Comparison of ENCODE assay signal across 14 mouse cellular contexts in the genomic region with DNA sequence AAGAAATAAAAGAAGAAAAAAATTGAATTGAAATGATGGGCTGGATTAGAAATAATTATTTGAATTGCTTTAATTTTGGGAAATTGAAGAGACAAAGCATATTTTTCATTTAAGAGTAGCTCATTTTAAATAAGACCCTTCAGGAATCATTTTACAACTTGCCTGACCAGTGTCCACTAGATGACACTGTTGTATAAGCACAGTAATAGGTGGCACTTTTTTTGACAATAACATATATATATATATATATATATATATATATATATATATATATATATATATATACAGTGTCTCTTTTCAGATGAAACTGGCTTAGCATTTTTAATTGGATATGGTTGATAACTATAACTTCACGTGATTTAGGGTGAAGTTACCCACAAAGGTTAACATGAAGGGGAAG.
DNase-seq lines count a peak whose midpoint lies in the region; ATAC-seq and TF ChIP-seq lines count a peak whose summit lies in the region.
"Had no signal": no experiment of that assay in that cellular context is flagged by ENCODE, and none has a peak within 500 bp of the region (broad histone marks: within the 10 kb centered on the region; RNA-seq: fewer than 3 reads in every experiment).

No protein-coding gene starts in this region.

- H3K4me3 ChIP-seq in embryonic facial prominence, embryonic 11.5 days (ENCODE audit: low read depth, low read length) = no peak overlapping the region
- no peak overlapping the region for H3K4me3 ChIP-seq in embryonic facial prominence, embryonic 10.5 days
- no peak overlapping the region for H3K4me3 ChIP-seq in left cerebral cortex, adult 2 months
- H3K4me3 ChIP-seq: embryonic facial prominence, embryonic 13.5 days; hindbrain, embryonic 10.5 days had no signal

- 67% methylated on average over 1 of the region's 1 CpGs for WGBS in embryonic facial prominence, embryonic 11.5 days
- 76% methylated on average over 1 of the region's 1 CpGs for WGBS in embryonic facial prominence, embryonic 10.5 days

- intact Hi-C loops in left cerebral cortex, adult 2 months (cut with DNase I) = loop anchor here (5.0 to 10.0 kb wide), 2 partner anchors 459 to 552 kb away; no protein-coding TSS in a partner anchor
- intact Hi-C loops in left cerebral cortex, postnatal 36 days (cut with DNase I) = loop anchor here (10.0 kb wide), 1 partner anchor 459 kb away; no protein-coding TSS in a partner anchor

- no peaks in the 10 kb centered on the region for H3K9me3 ChIP-seq in embryonic facial prominence, embryonic 11.5 days (replicated peaks; ENCODE audit: control insufficient read depth, low read length)
- H3K9me3 ChIP-seq in embryonic facial prominence, embryonic 10.5 days = no peaks in the 10 kb centered on the region
- H3K9me3 ChIP-seq: embryonic facial prominence, embryonic 13.5 days; hindbrain, embryonic 10.5 days had no signal

- H3K27ac ChIP-seq in embryonic facial prominence, embryonic 11.5 days (replicated peaks; ENCODE audit: low read depth, low read length) = no peak overlapping the region
- no peak overlapping the region for H3K27ac ChIP-seq in embryonic facial prominence, embryonic 10.5 days (replicated peaks)
- H3K27ac ChIP-seq in left cerebral cortex, adult 2 months = no peak overlapping the region
- H3K27ac ChIP-seq: embryonic facial prominence, embryonic 13.5 days; hindbrain, embryonic 10.5 days; liver, embryonic 14.5 days had no signal

- TF ChIP-seq CTCF in left cerebral cortex, adult 2 months (IDR thresholded peaks at IDR 0.05) = peak; percentile 62

- no peaks in the 10 kb centered on the region for H3K36me3 ChIP-seq in embryonic facial prominence, embryonic 11.5 days (replicated peaks; ENCODE audit: control insufficient read depth, insufficient read depth, low read depth, low read length)
- no peaks in the 10 kb centered on the region for H3K36me3 ChIP-seq in embryonic facial prominence, embryonic 10.5 days (replicated peaks)
- H3K36me3 ChIP-seq: embryonic facial prominence, embryonic 13.5 days; hindbrain, embryonic 10.5 days had no signal

- H3K4me1 ChIP-seq in embryonic facial prominence, embryonic 11.5 days (ENCODE audit: control insufficient read depth, insufficient read depth, low read length) = no peaks in the 10 kb centered on the region
- H3K4me1 ChIP-seq in embryonic facial prominence, embryonic 10.5 days = no peaks in the 10 kb centered on the region
- H3K4me1 ChIP-seq: embryonic facial prominence, embryonic 13.5 days; hindbrain, embryonic 10.5 days had no signal

- no peak overlapping the region for H3K9ac ChIP-seq in embryonic facial prominence, embryonic 11.5 days (replicated peaks; ENCODE audit: low read length)
- H3K9ac ChIP-seq: embryonic facial prominence, embryonic 13.5 days; liver, embryonic 14.5 days had no signal

- ATAC-seq in embryonic facial prominence, embryonic 11.5 days (replicated peaks; ENCODE audit: insufficient number of reproducible peaks, low FRiP score, low TSS enrichment, low read depth) = no peak

- no peaks in the 10 kb centered on the region for H3K27me3 ChIP-seq in embryonic facial prominence, embryonic 11.5 days (ENCODE audit: control insufficient read depth, insufficient read depth, low read length)
- no peaks in the 10 kb centered on the region for H3K27me3 ChIP-seq in embryonic facial prominence, embryonic 10.5 days (replicated peaks; ENCODE audit: low read depth, poor library complexity, severe bottlenecking)
- H3K27me3 ChIP-seq: embryonic facial prominence, embryonic 13.5 days had no signal

- H3K4me2 ChIP-seq in embryonic facial prominence, embryonic 11.5 days (ENCODE audit: low read depth, low read length) = no peak overlapping the region
- H3K4me2 ChIP-seq: embryonic facial prominence, embryonic 13.5 days had no signal

- DNase-seq in embryonic facial prominence, embryonic 11.5 days (ENCODE audit: low spot score) = peak; percentile 35
- DNase-seq in embryonic facial prominence, embryonic 10.5 days (ENCODE audit: low spot score) = no peak
- no peak for DNase-seq in left cerebral cortex, adult 2 months (ENCODE audit: extremely low spot score in 1 of 2, low spot score in 2 of 2)
- no peak for DNase-seq in left cerebral cortex, postnatal 36 days (ENCODE audit: low spot score in 2 of 2)
- peak; percentile 63 for DNase-seq in MN1 (ENCODE audit: low spot score)
- peak; percentile 16 for DNase-seq in mesoderm, embryonic 11.5 days (ENCODE audit: low read depth, low spot score)
- no peak for DNase-seq in kidney, postnatal 14 days
- no peak for DNase-seq in frontal cortex, postnatal 14 days (ENCODE audit: low spot score in 2 of 2)
- DNase-seq: adrenal gland, postnatal 14 days; cerebellum, adult 11 months; kidney, postnatal 25 days had no signal

Comparison
In these comparisons a context has a peak if more than half of its experiments do, and no peak if none do; other contexts are left out.
1. DNase-seq: peak in embryonic facial prominence, embryonic 11.5 days (single experiment), MN1 (single experiment) and mesoderm, embryonic 11.5 days (single experiment); none in embryonic facial prominence, embryonic 10.5 days (single experiment), left cerebral cortex, adult 2 months (0 of 2), left cerebral cortex, postnatal 36 days (0 of 2), kidney, postnatal 14 days (single experiment) and frontal cortex, postnatal 14 days (0 of 2).